Mouse (Mus musculus) left cerebral cortex, adult 9 months (tissue): ENCODE data around the gene Tert.

Experiments used
- DNase-seq, 2 experiments: peaks; one replicate each; pipeline ENCODE4 v3.0.0; 2022; ENCODE audit warnings: low spot score in 2 of 2

Gene Tert

GRCm38 (mm10) chr13:73626745-73627549 is at the start of gene Tert:
TSS of gene Tert (plus strand) at chr13:73626911.
- peak in 1 of 2 experiments; percentile 43 for DNase-seq

- DNase-seq: no peak
Observed at GRCm38 (mm10) chr13:73577277-73577676, 49.4 kb upstream of the Tert start.

- DNase-seq: no peak
Observed at GRCm38 (mm10) chr13:73591488-73591887, 35.2 kb upstream of the Tert start.

- no peak for DNase-seq
Observed at GRCm38 (mm10) chr13:73592546-73592945, 34.2 kb upstream of the Tert start.

- DNase-seq: no peak
Observed at GRCm38 (mm10) chr13:73596276-73596675, 30.4 kb upstream of the Tert start.

- no peak for DNase-seq
Observed at GRCm38 (mm10) chr13:73600217-73600616, 26.5 kb upstream of the Tert start.

GRCm38 (mm10) chr13:73603046-73603445 is 23.7 kb upstream of the Tert start:
- no peak for DNase-seq

GRCm38 (mm10) chr13:73603522-73604155 is 23.1 kb upstream of the Tert start, which contains the start of gene Clptm1l:
TSS of gene Clptm1l (plus strand) at chr13:73604006.
- DNase-seq: peak; percentile 92 to 97

GRCm38 (mm10) chr13:73604156-73604957 is 22.4 kb upstream of the Tert start:
- peak in 1 of 2 experiments; percentile 31 for DNase-seq

- DNase-seq: no peak
Observed at GRCm38 (mm10) chr13:73618406-73618805, 8.3 kb upstream of the Tert start.

- DNase-seq: no peak
Observed at GRCm38 (mm10) chr13:73620637-73621036, 6.1 kb upstream of the Tert start.

- DNase-seq: no peak
Observed at GRCm38 (mm10) chr13:73626410-73626744, 334 bp upstream of the Tert start.

- no peak for DNase-seq
Observed at GRCm38 (mm10) chr13:73628586-73629113, 1.9 kb downstream of the Tert start.

- no peak for DNase-seq
Observed at GRCm38 (mm10) chr13:73631837-73632236, 5.1 kb downstream of the Tert start.

- DNase-seq: no peak
Observed at GRCm38 (mm10) chr13:73637826-73638225, 11.1 kb downstream of the Tert start.

- no peak for DNase-seq
Observed at GRCm38 (mm10) chr13:73641296-73641695, 14.6 kb downstream of the Tert start.

GRCm38 (mm10) chr13:73646397-73647087 is 19.8 kb downstream of the Tert start:
- DNase-seq: peak in 1 of 2 experiments; percentile 57

- DNase-seq: no peak
Observed at GRCm38 (mm10) chr13:73653266-73653665, 26.6 kb downstream of the Tert start.

- DNase-seq: no peak
Observed at GRCm38 (mm10) chr13:73654976-73655375, 28.3 kb downstream of the Tert start.

GRCm38 (mm10) chr13:73658953-73659352 is 32.2 kb downstream of the Tert start:
- DNase-seq: no peak

GRCm38 (mm10) chr13:73660163-73660695 is 33.5 kb downstream of the Tert start:
- DNase-seq: no peak
